Mouse (Mus musculus) testis, adult 2 months (tissue): ENCODE data around the gene Ube2o.

Experiments used
- CTCF ChIP-seq: fragments of 200-500 bp; IDR thresholded peaks from 2 replicates; pipeline ENCODE4 v1.5.1; 2012; ENCODE audit warnings: low read depth, mild to moderate bottlenecking, inconsistent platforms, low read length, moderate library complexity; ENCODE audit not compliant: control insufficient read depth, insufficient read depth, insufficient replicate concordance
- POLR2A ChIP-seq: fragments of 200-500 bp; IDR thresholded peaks from 2 replicates; pipeline ENCODE4 v1.6.1; 2012; ENCODE audit warnings: low read depth, mild to moderate bottlenecking, inconsistent platforms, low read length, moderate library complexity; ENCODE audit not compliant: control insufficient read depth

DNA sequence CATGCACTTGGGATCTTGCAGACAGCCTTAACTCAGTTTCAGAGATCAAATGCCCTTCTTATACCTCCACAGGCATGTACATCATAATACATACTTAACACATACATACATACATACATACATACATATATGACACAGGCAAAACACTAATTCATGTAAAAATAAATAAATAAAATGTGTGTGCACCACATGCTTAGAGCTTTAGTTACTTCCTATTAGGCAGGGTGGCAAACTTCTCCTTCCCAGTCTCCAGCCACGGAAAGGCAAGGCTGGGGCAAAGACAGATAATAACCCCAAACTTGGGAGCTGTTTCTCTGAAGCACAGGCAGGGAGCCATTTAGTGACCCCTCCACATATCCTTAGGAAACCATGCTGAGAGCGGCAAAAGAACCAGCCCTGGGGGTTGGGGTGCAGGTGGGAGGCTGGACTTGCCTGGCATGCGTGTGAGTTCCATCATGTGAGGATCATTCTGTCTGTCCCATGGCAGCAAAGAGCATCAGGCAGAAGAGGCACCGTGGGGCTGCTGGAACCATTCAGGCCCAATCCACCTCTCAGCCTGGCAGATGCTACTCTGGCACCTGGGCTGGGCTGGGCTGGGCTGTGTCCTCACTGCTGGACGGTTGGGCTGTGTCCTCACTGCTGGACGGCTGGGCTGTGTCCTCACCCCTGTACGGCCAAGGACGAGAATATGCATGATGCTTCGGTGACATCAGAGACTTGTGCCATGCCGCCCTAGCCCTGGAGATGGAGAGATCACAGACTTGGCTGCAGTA, 45.2 kb upstream of the Ube2o start, which contains the start of gene Rhbdf2:
- TF ChIP-seq CTCF = 0 out of 2 replicates have a peak, but pooled peaks have one; percentile 2
- TF ChIP-seq POLR2A = no peak; the same call in 1 of the 2 replicates
